Mouse (Mus musculus): ENCODE results near the gene Pcnx2. TPM values are rescaled to one million over a fixed set of nuclear protein-coding genes. Genes with fewer than 3 reads are reported as not detected.

The Pcnx2 gene
- polyA plus RNA-seq, 1 experiment from 2014 or later = 0.15 TPM

DNA sequence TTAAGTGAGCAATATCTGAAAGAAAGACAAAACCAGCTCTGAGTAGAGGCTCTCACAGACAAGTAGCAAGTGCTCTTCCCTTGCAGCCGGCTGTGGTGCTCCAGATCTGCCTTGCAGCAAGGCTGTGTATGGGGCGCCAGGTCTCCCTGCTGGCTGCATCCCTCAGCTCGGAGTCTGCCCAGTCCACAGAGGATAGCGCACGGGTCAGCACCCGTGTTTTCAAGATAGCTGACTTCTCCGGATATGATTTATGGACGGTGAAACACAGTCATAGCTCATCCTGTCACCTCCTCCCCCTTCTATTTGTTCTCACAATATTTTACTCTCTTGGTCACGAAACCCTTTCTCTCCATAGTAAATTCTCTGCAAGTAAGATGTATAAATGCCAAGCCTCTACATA, 79.3 kb downstream of the Pcnx2 start:
- no peak for ATAC-seq (replicated peaks; ENCODE audit: insufficient number of reproducible peaks, insufficient read depth, low FRiP score, low read depth)
- Histone ChIP-seq H3K4me1 (replicated peaks) (peaks cover 20% of the 10 kb centered on the region), H3K4me3 (no peak overlapping the region), H3K36me3 (no peaks in the 10 kb centered on the region), H3K27me3 (no peaks in the 10 kb centered on the region), H3K9me3 (replicated peaks) (no peaks in the 10 kb centered on the region), H3K27ac (no peak overlapping the region), H3K4me2 (no peak overlapping the region), H3K9ac (no peak overlapping the region)
- 47% methylated on average over 9 of the region's 9 CpGs for WGBS

DNA sequence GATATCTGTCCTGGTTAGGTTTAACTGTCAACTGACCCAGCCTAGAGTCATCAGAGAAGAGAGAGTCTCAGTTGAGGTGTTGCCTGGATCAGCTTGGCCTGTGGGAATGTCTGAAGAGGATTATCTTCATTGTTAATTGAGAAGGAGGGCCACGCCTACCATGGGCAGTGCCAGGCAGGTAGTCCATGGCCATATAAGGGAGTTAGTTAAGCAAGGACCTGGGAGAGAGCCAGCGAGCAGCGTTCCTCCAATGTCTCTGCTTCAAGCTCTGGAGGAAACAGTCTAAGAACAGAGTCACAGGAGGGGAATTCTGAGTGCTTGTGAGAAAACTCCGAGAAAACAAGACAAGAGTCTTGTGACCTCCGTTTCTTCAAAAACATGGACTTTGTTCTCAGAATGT, 81.4 kb downstream of the Pcnx2 start:
- Histone ChIP-seq H3K4me2 (no peak overlapping the region), H3K27ac (no peak overlapping the region), H3K4me1 (replicated peaks) (peaks cover 11% of the 10 kb centered on the region), H3K36me3 (no peaks in the 10 kb centered on the region), H3K27me3 (no peaks in the 10 kb centered on the region), H3K9me3 (replicated peaks) (no peaks in the 10 kb centered on the region), H3K4me3 (no peak overlapping the region), H3K9ac (no peak overlapping the region)
- no peak for ATAC-seq (replicated peaks; ENCODE audit: insufficient number of reproducible peaks, insufficient read depth, low FRiP score, low read depth)
- WGBS = 59% methylated on average over 5 of the region's 5 CpGs

DNA sequence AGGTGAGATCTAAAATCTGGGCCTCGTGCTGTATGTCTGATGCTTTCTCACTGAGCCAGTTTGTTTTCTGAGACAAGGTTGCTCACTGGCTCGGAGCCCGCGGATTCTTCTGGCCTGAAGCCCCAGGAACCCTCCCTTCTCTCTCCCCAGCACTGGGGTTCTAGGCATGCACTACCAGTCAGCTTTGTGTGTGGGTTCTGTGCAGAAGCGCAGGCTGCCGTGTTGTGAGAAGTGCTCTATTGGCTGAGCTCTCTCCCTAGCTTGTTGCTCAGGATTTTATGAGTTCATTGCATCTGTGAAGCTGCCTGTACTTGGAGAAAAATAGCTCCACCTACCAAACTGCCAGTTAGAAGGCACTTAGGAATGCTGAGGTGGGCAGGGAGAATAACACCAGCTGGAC, 89.3 kb downstream of the Pcnx2 start:
- H3K9me3 ChIP-seq (replicated peaks) = no peaks in the 10 kb centered on the region
- no peak for ATAC-seq (replicated peaks; ENCODE audit: insufficient number of reproducible peaks, insufficient read depth, low FRiP score, low read depth)
- no peaks in the 10 kb centered on the region for H3K27me3 ChIP-seq
- H3K4me2 ChIP-seq = no peak overlapping the region
- H3K4me1 ChIP-seq (replicated peaks) = peaks cover 11% of the 10 kb centered on the region
- no peak overlapping the region for H3K9ac ChIP-seq
- H3K4me3 ChIP-seq = no peak overlapping the region
- no peaks in the 10 kb centered on the region for H3K36me3 ChIP-seq
- WGBS = 75% methylated on average over 6 of the region's 6 CpGs
- H3K27ac ChIP-seq = 0 out of 2 replicates have a peak overlapping the region, but pooled peaks have one; percentile 16

DNA sequence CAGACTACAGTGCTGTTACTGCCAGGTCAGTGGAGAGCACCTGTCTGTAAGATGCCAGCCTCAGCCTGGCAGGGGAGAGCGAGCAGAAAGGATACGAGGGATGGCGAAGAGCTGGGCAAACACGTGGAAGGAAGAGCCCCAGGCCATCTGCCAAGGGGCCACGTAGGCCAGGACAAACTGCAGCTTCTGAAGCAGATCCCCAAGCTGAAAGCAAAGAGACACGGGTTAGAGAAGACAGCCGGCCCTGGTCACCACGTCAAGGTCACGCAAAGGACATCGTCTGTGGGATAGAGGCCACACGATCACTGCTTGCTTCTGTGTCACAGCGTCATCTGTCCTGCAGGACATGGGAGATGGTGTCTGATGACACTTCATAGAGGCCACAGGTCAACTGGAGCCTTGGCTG, 90.2 kb downstream of the Pcnx2 start:
- H3K9ac ChIP-seq = no peak overlapping the region
- H3K36me3 ChIP-seq = no peaks in the 10 kb centered on the region
- no peak overlapping the region for H3K4me3 ChIP-seq
- no peaks in the 10 kb centered on the region for H3K9me3 ChIP-seq (replicated peaks)
- no peak overlapping the region for H3K4me2 ChIP-seq
- peaks cover 11% of the 10 kb centered on the region for H3K4me1 ChIP-seq (replicated peaks)
- no peak for ATAC-seq (replicated peaks; ENCODE audit: insufficient number of reproducible peaks, insufficient read depth, low FRiP score, low read depth)
- WGBS = 72% methylated on average over 12 of the region's 12 CpGs
- H3K27me3 ChIP-seq = no peaks in the 10 kb centered on the region
- no peak overlapping the region for H3K27ac ChIP-seq

DNA sequence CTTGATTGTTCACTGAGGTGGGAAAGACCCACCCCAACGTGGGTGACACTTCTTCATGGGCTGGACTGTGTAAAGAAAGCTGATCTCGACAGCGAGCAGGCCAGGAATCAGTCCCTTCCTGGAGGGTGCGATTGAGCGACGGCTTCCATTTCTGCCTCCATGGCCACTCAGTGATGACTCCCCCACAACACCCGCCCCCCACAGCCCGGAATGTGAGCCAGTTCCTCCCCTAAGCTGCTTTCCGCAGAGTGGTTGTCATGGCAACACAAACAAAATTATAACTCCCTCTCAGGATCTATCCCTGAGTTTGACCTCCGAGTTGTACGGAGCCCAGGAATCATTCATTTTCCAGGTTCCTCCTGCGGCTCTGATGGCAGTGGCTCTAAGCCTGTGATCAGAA, 91.7 kb downstream of the Pcnx2 start:
- H3K27me3 ChIP-seq = no peaks in the 10 kb centered on the region
- H3K4me2 ChIP-seq = no peak overlapping the region
- H3K9ac ChIP-seq = no peak overlapping the region
- ATAC-seq (replicated peaks; ENCODE audit: insufficient number of reproducible peaks, insufficient read depth, low FRiP score, low read depth) = no peak
- H3K27ac ChIP-seq = no peak overlapping the region
- 69% methylated on average over 12 of the region's 12 CpGs for WGBS
- peaks cover 11% of the 10 kb centered on the region for H3K4me1 ChIP-seq (replicated peaks)
- H3K9me3 ChIP-seq (replicated peaks) = no peaks in the 10 kb centered on the region
- no peaks in the 10 kb centered on the region for H3K36me3 ChIP-seq
- H3K4me3 ChIP-seq = no peak overlapping the region

DNA sequence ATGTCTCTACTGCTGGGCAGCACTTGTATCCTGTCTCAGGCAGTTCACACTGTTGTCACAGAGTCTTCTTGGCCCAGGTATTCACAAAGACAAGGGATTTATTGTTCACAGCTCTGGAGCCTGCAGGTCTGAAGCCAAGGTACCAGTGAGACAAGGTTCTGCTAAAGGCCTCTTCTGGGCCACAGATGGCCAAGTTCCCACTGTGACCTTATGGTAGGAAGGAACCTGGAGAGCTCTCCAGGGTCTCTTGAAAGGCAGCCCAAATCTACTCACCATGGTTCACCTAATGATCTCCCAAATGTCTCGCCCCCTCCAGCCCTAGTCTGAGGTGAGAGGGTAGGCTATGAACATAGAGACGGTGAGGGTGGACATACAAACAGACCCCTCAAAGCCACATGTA, 101.1 kb downstream of the Pcnx2 start:
- Histone ChIP-seq H3K36me3 (no peaks in the 10 kb centered on the region), H3K9me3 (replicated peaks) (no peaks in the 10 kb centered on the region), H3K27me3 (no peaks in the 10 kb centered on the region), H3K4me3 (no peak overlapping the region), H3K27ac (no peak overlapping the region), H3K9ac (no peak overlapping the region), H3K4me1 (replicated peaks) (no peaks in the 10 kb centered on the region; the same call in 1 of the 2 replicates), H3K4me2 (no peak overlapping the region)
- no peak for ATAC-seq (replicated peaks; ENCODE audit: insufficient number of reproducible peaks, insufficient read depth, low FRiP score, low read depth)
- WGBS = 92% methylated on average over 2 of the region's 2 CpGs

DNA sequence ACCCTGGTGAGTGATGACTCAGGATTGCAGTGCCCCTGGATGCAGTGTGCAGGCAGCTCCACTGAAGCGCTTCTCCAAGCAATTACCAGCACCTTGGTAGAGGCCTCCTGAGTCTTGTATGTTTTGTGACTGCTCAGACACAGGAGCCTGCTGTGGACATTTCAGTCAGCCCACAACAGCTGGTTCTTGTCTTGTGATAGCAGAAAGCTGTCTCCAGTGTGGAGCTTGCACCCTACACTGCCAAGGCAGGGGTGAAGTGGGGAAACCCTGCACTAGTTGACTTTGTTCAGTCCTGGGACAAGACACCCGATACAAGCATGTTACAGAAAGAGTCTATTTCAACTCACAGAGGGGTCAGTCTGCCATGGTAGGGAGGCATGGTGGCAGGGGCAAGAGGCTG, 102.8 kb downstream of the Pcnx2 start:
- no peak for ATAC-seq (replicated peaks; ENCODE audit: insufficient number of reproducible peaks, insufficient read depth, low FRiP score, low read depth)
- no peaks in the 10 kb centered on the region for H3K9me3 ChIP-seq (replicated peaks)
- no peak overlapping the region for H3K9ac ChIP-seq
- no peak overlapping the region for H3K4me2 ChIP-seq
- H3K27ac ChIP-seq = no peak overlapping the region
- H3K4me1 ChIP-seq (replicated peaks) = no peaks in the 10 kb centered on the region; the same call in 1 of the 2 replicates
- no peaks in the 10 kb centered on the region for H3K27me3 ChIP-seq
- no peak overlapping the region for H3K4me3 ChIP-seq
- H3K36me3 ChIP-seq = no peaks in the 10 kb centered on the region
- WGBS = 53% methylated on average over 2 of the region's 2 CpGs

DNA sequence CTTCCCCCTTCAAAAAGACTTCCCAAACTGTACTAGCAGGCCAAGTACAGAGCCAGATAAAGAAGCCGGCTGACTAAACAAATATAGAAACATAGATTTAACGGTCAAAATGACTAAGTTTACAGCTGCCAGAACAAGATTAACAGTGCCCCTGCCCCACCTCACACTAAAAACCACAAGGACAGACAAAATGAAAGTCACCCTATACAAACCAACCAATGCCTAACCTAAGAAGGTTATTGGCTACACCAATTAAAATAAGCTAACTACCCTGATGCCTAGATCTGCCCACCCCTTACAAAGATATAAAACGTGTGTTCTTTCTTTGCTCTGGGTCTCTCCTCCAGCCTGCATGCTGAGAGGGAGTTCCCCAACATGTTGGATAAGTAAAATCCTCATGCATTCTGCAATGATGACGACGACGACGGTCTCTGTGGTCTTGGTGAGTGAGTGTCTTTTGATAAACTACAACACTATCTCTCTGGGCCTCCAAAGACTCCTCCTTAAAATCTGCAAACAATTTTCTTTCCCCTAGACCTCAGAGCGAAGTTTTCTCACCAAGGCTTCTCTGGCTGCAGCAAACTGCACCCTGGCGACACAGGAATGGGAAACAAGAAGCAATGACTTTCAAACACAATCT, 105.2 kb downstream of the Pcnx2 start:
- Histone ChIP-seq H3K9me3 (replicated peaks) (no peaks in the 10 kb centered on the region), H3K27me3 (no peaks in the 10 kb centered on the region), H3K27ac (no peak overlapping the region), H3K4me2 (no peak overlapping the region), H3K36me3 (no peaks in the 10 kb centered on the region), H3K9ac (no peak overlapping the region), H3K4me1 (replicated peaks) (no peaks in the 10 kb centered on the region; the same call in 1 of the 2 replicates), H3K4me3 (no peak overlapping the region)
- no peak for ATAC-seq (replicated peaks; ENCODE audit: insufficient number of reproducible peaks, insufficient read depth, low FRiP score, low read depth)
- WGBS = 48% methylated on average over 9 of the region's 9 CpGs

DNA sequence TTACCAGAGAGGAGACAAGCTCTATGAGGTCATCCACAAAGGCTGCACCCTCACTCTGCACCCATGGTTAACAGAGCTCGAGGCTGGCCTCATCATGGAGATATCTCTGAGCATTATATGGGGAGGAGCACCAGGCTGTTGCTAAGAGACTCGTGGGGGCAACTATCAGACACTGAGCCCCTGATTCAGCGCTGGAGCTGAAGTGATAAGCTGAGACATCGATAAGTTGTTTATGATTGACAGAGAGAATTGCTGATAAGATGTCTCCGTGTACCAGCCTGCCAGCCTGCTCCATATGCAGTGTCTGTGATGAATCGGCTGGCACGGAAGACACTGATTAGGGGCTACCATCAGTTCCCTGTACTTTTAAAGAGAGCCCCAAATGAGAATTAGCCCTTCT, 111.2 kb downstream of the Pcnx2 start:
- no peaks in the 10 kb centered on the region for H3K9me3 ChIP-seq (replicated peaks)
- no peak overlapping the region for H3K27ac ChIP-seq
- no peak overlapping the region for H3K4me2 ChIP-seq
- no peaks in the 10 kb centered on the region for H3K27me3 ChIP-seq
- H3K36me3 ChIP-seq = no peaks in the 10 kb centered on the region
- no peak for ATAC-seq (replicated peaks; ENCODE audit: insufficient number of reproducible peaks, insufficient read depth, low FRiP score, low read depth)
- H3K9ac ChIP-seq = no peak overlapping the region
- H3K4me1 ChIP-seq (replicated peaks) = no peaks in the 10 kb centered on the region
- no peak overlapping the region for H3K4me3 ChIP-seq
- 43% methylated on average over 7 of the region's 7 CpGs for WGBS

DNA sequence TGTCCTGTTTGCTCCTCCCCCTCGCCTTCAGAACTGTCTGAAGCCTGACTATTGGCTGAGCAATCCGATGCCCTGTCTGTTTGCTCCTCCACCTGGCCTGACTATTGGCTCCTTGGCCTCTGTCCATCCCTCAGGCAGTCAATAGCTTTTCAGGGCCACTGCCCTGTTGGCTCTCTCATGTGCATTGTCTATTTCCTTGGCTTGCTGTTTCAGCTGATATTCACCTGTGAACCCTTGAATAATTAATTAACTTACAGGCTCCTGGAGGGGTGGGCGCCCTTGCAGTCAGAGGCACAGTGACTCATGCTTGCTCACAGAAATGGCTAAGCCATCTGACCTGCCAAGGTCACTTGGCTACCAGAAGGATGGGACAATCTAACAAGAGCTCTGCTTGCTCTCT, 116.0 kb downstream of the Pcnx2 start:
- no peaks in the 10 kb centered on the region for H3K4me1 ChIP-seq (replicated peaks)
- H3K27ac ChIP-seq = no peak overlapping the region
- no peaks in the 10 kb centered on the region for H3K36me3 ChIP-seq
- ATAC-seq (replicated peaks; ENCODE audit: insufficient number of reproducible peaks, insufficient read depth, low FRiP score, low read depth) = no peak
- no peak overlapping the region for H3K4me2 ChIP-seq
- no peaks in the 10 kb centered on the region for H3K27me3 ChIP-seq
- no peak overlapping the region for H3K9ac ChIP-seq
- H3K9me3 ChIP-seq (replicated peaks) = no peaks in the 10 kb centered on the region
- WGBS = 72% methylated on average over 3 of the region's 3 CpGs
- H3K4me3 ChIP-seq = no peak overlapping the region

DNA sequence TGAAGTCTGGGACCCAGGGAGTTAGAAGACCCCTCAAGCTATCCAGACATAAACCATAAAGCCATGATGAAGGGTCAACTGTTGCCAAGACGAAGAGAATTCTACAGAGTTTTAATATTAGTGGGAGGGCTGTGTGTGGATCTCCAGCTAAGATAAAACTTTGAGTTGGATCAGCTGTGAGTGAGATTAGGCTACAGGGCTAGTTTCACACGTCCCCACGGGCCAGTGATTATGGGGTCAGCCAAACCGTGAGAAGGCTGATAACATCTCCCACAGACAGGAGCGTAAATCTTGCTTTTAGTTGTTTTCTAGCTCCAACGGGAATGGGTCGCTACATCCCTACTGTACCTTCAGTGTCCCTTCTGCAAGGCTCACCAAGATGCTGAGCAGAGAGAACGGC, 118.5 kb downstream of the Pcnx2 start:
- Histone ChIP-seq H3K4me3 (no peak overlapping the region), H3K36me3 (no peaks in the 10 kb centered on the region), H3K4me1 (replicated peaks) (no peaks in the 10 kb centered on the region), H3K9me3 (replicated peaks) (no peaks in the 10 kb centered on the region), H3K4me2 (no peak overlapping the region), H3K27me3 (no peaks in the 10 kb centered on the region), H3K9ac (no peak overlapping the region), H3K27ac (no peak overlapping the region)
- 44% methylated on average over 8 of the region's 8 CpGs for WGBS
- no peak for ATAC-seq (replicated peaks; ENCODE audit: insufficient number of reproducible peaks, insufficient read depth, low FRiP score, low read depth)

DNA sequence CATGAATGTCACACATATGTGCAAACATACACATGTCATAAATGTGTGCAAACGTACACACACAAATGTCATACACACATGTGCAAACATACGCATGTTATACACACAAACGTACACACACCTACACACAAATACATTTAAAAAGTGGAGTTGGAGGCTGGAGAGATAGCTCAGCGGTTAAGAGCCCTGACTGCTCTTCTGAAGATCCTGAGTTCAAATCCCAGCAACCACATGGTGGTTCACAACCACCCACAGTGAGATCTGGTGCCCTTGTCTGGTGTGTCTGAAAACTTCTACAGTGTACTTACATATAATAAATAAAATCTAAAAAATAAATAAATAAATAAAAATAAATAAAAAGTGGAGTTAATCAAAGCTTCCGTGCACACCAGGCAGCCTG, 119.2 kb downstream of the Pcnx2 start:
- no peak overlapping the region for H3K9ac ChIP-seq
- no peak overlapping the region for H3K4me2 ChIP-seq
- no peaks in the 10 kb centered on the region for H3K4me1 ChIP-seq (replicated peaks)
- no peak overlapping the region for H3K4me3 ChIP-seq
- 85% methylated on average over 5 of the region's 5 CpGs for WGBS
- no peaks in the 10 kb centered on the region for H3K9me3 ChIP-seq (replicated peaks)
- no peak overlapping the region for H3K27ac ChIP-seq
- no peaks in the 10 kb centered on the region for H3K36me3 ChIP-seq
- ATAC-seq (replicated peaks; ENCODE audit: insufficient number of reproducible peaks, insufficient read depth, low FRiP score, low read depth) = no peak
- no peaks in the 10 kb centered on the region for H3K27me3 ChIP-seq

All from heart, embryonic 15.5 days (tissue).